Mouse (Mus musculus): ENCODE measurements around the gene Trp53i13. TPM values are rescaled to one million over a fixed set of nuclear protein-coding genes. Genes with fewer than 3 reads are reported as not detected.

Gene Trp53i13
- total RNA-seq, 2 experiments from 2014 or later, result 12.0 to 13.7 TPM

DNA sequence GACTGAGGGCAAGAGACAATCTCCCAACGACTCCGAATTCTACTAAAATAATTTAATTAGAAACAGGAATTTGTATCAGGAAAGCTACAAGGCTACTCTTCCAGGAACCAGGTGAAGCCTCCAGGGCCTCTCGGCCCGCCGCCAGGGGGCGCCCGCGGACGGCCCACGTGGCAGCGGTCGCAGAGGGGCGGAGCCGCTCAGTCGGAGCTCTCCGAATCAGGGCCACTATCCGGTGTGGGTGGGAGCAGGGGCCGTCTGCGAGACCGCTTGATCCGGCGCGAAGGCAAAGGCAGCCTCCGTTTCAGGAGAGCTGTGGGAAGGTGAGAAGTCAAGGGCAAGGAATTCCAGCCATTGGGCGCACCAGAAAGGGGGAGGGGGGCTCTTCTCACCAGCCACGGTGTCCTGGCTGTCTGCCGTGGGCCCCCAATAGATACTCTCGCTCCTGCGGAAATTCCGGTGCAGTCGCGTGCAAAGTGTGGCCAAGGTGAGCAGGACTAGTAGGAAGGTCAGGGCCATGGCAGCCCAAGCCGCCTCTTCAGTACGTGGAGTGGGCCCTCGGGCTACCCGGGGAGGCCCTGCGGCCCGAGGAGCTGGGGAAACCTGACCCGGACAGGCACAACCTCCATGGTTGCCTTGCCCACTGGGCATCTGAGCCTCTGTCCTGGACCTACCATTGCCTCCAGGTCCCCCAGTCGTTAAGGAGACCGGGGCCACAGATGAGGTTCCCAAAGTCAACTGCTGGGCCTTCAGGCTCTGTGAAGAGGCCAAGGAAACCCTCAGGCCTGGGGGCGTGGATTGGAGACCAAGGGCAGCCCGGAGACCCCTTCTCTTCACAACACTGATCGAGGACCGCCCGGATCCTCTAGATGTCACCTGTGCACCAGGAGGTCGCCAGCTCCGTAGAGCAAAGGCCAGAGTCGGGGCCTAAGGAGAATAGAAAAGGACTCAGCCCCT lies 7.4 kb downstream of the Trp53i13 start:
- DNase-seq, result peak; percentile 93

DNA sequence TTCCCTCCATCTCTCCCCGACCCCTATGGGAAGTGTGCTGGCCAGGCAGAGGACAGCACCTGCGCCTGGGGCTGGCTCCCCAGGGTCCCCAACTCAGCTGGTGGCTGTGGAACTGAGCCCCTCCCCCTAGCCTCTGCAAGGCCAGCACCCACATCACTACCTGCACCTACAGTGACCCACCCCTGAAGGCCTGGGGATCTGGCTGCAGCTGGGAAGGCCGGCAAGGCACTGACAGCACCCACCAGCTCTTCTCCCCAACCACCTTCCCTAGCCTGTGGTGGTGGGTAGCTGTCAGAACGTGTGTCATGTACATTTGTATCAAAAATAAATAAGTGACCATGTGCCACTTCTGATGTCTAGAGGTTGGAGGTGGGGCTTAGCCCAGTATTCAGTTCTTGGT lies 8.4 kb downstream of the Trp53i13 start:
- no peak for DNase-seq

DNA sequence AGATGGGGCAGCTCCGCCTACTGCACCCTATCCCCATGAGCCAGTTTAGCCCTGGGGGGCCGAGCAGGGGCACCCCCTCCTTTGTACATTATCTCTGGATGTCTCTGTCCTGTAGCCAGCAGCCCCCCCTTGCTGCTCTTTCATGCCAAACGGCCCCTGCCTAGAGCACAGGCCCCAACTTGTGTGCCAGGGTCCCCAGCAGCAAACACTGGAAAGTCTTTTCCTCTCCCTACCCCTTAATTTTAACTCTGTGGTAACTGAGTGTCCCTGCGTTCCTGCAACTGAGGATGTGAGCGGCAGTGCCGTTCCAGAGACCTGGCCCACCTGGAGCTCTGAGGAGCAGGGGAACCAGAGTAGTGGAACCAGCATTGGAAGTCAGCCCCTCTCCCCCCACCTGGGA lies 8.8 kb downstream of the Trp53i13 start:
- DNase-seq, result no peak

DNA sequence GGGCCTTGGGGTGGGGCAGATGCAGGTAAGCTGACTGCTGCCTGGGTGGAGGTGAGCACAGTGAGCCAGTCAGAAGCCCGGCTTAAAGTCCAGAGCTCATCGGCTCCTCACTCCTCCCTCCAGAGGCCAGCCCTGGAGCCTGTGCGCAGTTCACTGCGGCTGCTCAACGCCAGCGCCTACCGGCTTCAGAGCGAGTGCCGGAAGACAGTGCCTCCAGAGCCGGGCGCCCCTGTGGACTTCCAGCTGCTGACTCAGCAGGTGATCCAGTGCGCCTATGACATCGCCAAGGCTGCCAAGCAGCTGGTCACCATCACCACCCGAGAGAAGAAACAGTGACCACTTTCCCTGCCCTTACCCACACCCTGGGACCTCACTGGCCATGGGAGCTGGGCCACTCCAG lies 9.5 kb downstream of the Trp53i13 start:
- no peak for DNase-seq

DNA sequence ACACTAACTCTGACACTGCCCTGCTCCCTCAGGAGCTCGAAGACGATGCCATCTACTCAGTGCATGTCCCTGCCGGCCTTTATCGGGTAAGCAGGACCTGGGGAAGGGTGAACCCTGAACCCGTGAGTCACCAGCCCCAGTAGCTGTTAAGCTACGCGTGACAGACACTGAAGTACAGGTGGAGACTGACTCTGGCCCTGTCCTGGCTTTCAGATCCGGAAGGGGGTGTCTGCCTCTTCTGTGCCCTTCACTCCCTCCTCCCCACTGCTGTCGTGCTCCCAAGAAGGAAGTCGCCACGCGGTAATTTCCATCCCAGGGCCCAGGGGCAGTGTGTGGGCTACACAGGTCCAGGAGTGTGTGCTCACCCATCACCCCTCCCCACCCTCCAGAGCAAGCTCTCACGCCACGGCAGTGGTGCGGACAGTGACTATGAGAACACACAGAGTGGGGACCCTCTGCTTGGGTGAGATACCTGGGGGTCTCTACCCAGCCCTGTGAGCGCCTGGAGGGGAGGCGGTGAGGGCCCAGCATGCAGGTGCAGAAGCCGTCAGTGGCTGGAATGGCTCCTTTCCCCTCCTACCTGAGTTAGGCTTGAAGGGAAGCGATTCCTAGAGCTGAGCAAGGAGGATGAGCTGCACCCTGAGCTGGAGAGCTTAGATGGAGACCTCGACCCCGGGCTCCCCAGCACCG lies 10.3 kb downstream of the Trp53i13 start:
- no peak for DNase-seq

DNA sequence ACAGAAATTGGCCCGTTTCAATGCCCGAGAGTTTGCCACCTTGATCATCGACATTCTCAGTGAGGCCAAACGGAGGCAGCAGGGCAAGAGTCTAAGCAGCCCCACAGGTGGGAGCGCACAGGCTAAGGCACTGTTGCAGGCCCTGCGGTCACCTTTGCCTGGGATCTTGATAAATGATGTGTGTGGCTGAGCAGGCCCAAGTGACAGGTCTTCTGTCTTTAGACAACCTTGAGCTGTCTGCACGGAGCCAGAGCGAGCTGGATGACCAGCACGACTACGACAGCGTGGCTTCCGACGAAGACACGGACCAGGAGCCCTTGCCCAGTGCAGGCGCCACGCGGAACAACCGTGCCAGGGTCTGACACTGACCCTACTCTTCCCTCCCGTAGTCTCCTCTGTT lies 11.4 kb downstream of the Trp53i13 start:
- no peak for DNase-seq

DNA sequence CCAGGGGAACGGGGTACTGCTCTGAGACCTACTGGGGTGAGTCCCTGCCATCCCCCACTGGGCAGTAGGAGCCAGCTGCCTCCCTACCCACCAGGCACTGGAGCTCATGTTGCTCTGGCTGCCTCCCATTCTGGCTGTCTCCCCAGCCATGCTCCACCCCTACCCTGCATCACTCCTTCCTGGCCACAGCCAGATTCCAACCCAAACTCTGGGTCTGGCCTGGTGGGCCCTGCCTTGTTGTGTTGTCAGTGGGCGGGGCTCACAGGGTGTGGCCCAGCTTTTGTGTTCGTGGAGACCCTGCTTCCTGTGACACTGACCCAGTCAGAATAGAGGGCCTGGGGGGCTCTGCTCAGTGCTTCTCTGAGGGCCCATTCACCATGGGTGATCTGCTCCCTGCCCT lies 12.3 kb downstream of the Trp53i13 start:
- DNase-seq, result peak; percentile 62

DNA sequence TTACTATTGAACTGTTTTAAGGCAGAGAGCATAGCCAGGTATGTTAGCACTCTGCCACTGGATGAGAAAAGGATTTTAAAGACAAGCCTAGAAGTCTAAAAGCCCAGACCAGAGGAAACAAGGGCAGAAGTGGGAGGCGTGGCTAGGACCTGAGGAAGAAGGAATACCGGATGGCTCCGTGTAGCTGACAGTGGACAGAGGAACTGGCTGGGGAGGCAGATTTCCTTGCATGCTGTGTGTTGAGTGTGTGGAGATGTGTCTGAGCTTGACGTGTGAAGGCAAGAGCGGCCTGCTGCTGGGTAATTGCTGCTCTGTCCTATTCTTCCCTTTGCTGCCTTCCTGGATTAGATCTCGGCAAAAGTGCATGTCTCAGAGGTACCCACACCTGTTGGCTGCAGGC lies 13.3 kb downstream of the Trp53i13 start:
- no peak for DNase-seq

DNA sequence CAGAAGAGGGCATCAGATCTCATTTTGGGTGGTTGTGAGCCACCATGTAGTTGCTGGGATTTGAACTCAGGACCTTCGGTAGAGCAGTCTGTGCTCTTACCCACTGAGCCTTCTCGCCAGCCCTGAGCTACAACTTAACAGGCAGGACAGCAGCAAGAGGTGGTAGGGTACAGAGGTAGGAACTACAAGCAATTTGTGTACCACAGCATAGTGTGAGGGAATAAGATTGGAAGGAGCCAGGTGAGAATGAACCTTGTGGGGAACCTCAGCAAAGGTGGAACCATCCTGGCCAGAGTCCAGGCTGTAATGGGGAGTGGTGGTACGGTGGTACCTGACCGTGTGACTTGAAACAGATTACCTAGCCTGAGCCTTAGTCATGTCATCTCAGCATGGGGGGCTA lies 13.8 kb downstream of the Trp53i13 start:
- no peak for DNase-seq

DNA sequence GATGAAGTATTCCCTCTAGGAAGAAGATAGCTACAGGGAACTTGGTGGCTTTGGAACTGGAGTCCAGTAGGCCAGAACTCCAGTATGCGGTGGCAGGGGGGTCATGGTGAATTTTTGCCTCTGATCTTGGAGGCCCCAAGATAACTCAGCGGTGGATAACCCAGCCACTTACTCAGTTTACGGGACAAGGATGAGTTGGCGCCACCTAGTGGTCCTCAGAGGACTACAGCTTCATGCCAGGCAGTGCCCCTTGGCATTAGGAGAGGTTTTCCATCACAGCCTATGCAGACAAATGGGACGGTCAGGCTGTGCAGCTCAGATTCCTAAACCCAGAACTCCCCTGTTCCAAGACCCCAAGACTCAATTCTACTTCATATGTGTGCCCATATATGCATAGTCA lies 14.4 kb downstream of the Trp53i13 start:
- DNase-seq, result peak; percentile 84

DNA sequence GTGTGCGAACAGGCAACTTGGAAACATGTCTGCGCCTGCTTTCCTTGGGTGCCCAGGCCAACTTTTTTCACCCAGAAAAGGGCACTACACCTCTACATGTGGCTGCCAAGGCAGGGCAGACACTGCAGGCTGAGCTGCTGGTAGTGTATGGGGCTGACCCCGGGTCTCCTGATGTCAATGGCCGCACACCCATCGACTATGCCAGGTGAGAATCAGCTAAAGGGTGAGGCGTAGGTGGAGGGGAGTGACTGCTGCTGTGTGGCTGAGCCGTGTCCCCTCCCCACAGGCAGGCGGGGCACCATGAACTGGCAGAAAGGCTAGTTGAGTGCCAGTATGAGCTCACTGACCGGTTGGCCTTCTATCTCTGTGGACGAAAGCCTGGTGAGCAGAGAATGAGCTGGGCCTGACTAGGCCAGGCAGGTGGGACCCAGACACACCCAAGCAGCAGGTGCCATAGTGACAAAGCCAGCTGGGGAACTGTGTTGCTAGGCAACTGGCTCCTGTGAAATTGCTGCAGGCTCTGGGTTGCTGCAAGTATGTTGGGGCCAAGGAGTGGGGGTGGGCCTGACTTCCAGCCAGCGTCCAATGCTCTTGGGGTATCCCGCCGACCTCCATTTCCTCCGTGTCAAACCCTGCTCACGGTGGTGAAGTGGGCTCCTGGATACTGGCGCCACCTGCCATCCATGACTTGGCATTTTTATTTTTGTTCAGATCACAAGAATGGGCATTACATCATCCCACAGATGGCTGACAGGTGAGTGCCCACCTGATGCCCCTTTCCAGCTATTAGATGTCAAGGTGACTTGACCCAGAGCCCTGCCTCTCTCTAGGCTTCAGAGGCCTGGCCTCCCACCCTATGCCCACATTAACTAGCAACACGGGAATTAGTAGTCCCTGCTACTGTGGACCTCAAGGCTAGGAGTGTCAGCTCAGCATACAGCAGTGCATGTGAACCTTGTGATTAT lies 15.1 kb downstream of the Trp53i13 start:
- no peak for DNase-seq

DNA sequence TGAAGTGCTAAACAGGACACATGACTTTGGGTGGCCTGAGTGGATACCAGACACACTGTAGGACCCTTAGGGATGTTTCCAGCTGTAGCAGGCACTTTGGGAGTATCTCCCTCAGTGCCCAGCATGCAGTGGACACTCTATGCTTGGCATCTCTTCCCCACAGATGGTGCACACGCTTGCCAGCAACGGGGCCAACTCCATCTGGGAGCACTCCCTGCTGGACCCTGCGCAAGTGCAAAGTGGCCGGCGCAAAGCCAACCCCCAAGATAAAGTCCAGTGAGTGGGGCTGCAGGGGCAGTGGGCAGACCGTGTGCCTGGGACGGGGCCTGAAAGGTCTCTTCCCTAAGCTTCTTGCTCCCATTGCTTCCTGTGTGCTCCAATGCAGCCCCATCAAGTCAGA lies 16.4 kb downstream of the Trp53i13 start:
- DNase-seq, result no peak

DNA sequence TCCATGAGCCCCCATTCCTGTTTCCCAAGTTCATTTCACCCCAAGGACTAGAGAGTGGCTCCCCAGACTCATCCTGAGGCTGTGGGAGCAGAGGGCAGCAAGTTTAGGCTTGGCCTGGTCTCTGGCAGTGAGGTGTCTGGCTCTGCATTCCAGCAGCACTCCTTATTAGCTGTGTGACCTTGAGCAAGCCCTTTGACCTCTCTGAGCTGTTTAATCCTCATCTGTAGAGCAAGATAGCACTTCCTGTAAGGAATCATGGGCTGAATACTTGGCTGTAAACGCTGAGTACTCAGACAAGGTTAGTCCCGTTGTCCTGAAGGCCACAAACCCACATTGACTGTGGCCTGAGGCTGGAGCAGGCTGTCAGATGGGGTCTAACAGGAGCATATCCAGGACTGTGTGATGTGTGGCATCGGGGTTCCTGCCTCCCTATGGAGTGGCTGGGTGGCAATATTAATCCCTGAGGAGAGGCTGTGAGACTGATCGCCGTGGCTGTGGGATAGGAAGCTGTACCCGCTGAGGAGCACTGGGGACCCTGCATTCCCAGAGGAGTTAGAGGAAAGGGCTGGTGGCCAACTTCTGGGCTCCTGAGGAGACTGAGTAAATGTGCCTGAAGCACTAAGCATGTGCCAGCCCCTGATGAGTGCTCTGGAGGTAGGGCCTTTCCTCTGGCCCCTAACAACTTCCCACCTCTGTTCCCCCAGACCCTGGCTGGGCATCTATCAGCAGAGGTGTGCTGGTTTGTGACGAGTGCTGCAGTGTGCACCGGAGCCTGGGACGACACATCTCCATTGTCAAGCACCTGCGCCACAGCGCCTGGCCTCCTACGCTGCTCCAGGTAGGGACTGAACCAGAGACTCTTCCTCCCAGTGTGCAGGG lies 17.3 kb downstream of the Trp53i13 start:
- DNase-seq, result no peak

DNA sequence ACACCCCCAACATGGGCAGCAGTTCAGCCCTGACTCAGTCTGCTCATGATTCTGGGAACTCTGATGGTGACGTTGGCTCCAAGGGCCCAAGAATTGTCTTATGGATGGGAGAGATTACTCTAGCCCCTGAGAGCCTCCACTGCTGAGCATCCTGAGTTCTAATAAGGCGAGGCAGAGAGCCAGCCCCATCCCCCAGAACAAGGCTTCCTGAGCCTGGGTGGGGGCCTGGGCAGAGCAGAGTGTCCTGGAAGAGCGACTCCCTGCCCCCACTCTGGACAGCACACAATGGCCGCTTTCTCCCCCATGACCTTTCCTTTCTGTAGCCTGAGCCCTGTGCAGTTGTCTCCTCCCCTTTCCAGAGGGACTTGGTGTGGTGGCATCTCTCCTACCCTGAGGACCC lies 17.9 kb downstream of the Trp53i13 start:
- peak; percentile 58 for DNase-seq

DNA sequence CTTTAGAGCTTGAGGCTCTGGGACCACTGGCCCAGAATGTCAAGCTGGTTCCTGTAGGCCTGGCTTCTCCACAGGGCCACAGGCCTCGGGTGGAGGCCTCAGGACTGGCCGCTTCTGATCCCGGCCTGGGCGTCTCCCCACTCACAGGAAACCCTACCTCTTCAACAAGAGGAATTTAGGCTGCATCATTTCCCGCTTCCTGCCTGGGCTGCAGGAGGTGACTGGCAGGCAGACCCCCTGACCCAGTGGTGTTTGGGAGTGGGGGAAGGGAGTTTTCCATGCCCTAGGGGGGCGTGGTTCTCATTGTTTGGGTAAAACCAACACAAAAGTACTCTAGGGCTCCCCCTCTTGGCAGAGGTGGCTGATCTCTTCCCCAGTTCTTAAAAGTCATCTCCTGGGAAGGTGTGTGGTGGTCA lies 18.4 kb downstream of the Trp53i13 start:
- DNase-seq, result peak; percentile 86

DNA sequence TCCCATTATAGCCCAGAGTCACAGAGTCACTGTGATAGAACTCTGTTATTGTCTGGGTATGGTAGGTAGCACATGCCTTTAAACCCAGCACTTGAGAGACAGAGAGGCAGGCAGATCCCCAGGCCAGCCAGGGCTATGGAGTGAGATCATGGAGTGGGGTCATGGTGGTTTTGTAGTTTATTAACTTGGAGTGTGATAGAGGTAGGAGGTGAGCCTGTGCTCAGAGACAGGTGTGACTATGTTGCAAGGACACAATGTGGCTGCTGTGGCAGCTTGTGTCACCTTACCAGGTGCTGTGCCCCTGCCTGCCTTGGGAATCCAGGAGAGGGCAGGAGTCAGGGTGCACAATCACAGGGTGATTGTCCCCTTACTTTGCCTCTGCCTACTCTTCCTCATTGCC lies 20.3 kb downstream of the Trp53i13 start:
- no peak for DNase-seq

DNA sequence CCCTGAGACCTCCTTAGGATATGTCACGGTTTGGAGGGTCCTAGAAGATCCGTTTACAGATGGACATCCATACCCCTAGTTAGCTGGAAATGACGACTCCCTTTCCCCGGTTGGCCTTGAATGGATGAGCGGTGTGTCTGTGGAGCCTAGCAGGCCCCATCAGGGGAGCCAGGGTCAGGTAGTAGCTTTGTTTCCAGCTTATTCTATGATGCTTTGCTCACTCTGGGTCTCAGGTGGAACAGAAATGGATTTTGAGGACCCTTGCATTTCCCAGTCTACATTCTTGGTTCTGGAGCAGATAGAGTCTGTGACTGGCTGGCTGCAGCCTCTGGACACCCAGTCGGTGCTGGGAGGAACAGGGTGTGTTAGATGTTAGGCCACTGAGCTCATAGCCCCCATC lies 21.0 kb downstream of the Trp53i13 start:
- no peak for DNase-seq

DNA sequence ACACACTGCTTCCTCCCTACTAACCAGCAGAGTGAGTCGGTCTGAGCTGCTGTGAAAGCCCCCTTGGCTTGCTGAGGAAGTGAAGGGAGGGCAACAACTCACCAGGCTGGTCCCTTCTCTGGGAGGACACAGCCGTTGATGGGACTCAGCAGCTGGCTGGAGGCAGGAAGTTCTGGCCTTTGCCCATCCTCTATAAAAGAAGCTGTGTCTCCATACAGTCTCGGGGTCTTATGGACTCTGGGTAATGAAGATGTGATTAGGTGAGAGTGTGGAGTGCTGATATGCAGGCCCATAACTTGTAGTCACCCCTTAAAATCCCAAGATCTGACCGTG lies 21.5 kb downstream of the Trp53i13 start:
- DNase-seq, result no peak

DNA sequence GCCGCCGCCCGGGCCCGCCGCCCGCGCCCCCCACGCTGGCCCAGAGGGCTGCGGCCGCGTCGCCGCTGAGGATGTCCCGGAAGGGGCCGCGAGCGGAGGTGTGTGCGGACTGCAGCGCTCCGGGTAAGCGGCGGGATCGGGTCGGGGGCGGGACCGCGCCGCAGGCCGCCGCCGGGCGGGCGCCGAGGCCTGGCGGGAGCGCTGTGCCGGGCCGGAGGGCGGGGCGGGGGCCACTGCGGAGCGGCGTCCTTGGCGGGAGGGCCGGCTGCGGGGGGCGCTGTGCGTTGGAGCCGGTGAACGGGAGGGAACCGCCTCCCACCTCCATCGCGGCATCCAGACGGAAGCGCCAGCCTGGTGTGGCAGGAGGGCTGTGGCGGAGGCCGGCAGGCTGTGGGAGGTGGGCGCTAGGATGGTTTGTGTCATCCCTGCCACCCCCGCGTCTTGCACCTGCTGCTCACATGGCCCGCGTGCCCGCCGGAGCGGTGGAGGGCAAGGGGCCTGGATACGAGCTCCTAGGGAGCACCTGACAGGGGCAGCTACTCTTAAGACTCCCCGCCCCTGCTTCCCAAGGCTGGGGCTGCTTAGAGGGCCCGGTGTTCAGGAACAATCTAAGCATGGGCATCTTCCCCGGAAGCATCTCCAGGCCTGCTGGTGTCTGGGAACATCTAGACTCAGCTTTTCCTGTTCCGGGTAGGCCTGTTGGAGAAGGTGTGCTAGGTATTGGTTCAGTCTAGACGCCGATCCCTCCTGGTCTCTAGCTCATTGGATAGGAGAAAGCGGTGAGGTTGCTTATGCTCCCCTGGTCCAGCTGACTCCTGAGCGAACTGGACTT lies 22.1 kb downstream of the Trp53i13 start, which contains the start of gene Git1:
Gene Git1 (plus strand): TSS at position 51 of the 832 bp plus-strand sequence.
- peak; percentile 67 for DNase-seq

DNA sequence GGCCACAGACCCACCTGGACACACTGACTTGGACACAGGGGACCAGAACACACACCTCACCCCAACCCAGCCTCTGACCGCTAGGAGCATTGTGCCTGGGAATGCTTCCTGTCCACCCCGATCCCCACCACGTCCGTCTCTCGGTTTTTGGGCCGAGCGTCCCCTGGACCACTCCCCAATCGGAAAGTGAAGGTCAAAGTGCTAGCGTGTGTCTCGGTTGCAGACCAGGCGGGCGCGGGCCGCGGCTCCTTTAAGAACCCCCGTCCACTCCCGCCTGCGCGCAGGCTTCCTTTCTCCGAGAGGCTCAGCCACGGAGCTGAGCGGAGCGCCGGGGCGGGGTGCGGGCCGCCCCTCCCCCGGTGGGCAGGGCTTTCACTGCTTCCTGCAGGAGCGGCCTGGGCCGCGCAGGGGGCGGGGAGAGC lies 22.9 kb downstream of the Trp53i13 start:
- peak; percentile 95 for DNase-seq

Measured in heart, postnatal 4 days (tissue).